Mouse (Mus musculus) frontal cortex, postnatal 14 days (tissue): Measurements from ENCODE around the gene Igfbp2.

ENCODE experiments used
- DNase-seq, 2 experiments: peaks; one replicate each; pipeline ENCODE4 v3.0.0; 2022; ENCODE audit warnings: low spot score in 2 of 2

Gene Igfbp2

GRCm38 (mm10) chr1:72854337-72855237, 30.3 kb downstream of the Igfbp2 start:
- peak in 1 of 2 experiments; percentile 47 for DNase-seq

GRCm38 (mm10) chr1:72855729-72856128, 31.4 kb downstream of the Igfbp2 start:
- no peak for DNase-seq

GRCm38 (mm10) chr1:72856209-72856909, 32.1 kb downstream of the Igfbp2 start:
- DNase-seq, result no peak

- DNase-seq, result no peak
These were observed 32.8 kb downstream of the Igfbp2 start for GRCm38 (mm10) chr1:72857142-72857541.

GRCm38 (mm10) chr1:72857631-72858030, 33.3 kb downstream of the Igfbp2 start:
- no peak for DNase-seq

GRCm38 (mm10) chr1:72858286-72858685, 34.0 kb downstream of the Igfbp2 start:
- no peak for DNase-seq

GRCm38 (mm10) chr1:72858874-72859273, 34.6 kb downstream of the Igfbp2 start:
- DNase-seq, result no peak

GRCm38 (mm10) chr1:72859963-72860362, 35.7 kb downstream of the Igfbp2 start:
- DNase-seq, result no peak

- no peak for DNase-seq
These were observed 36.2 kb downstream of the Igfbp2 start for GRCm38 (mm10) chr1:72860502-72860901.

GRCm38 (mm10) chr1:72861702-72862101, 37.4 kb downstream of the Igfbp2 start:
- no peak for DNase-seq

- no peak for DNase-seq
These were observed 37.9 kb downstream of the Igfbp2 start for GRCm38 (mm10) chr1:72862248-72862647.

GRCm38 (mm10) chr1:72863692-72864091, 39.4 kb downstream of the Igfbp2 start:
- DNase-seq, result no peak

- DNase-seq, result no peak
These were observed 40.0 kb downstream of the Igfbp2 start for GRCm38 (mm10) chr1:72864272-72864671.

GRCm38 (mm10) chr1:72865900-72866299, 41.6 kb downstream of the Igfbp2 start:
- peak; percentile 52 to 67 for DNase-seq

GRCm38 (mm10) chr1:72866417-72866816, 42.1 kb downstream of the Igfbp2 start:
- DNase-seq, result no peak

- no peak for DNase-seq
These were observed 43.0 kb downstream of the Igfbp2 start for GRCm38 (mm10) chr1:72867346-72867745.

- DNase-seq, result no peak
These were observed 44.3 kb downstream of the Igfbp2 start for GRCm38 (mm10) chr1:72868429-72869215.

GRCm38 (mm10) chr1:72869275-72869674, 45.0 kb downstream of the Igfbp2 start:
- DNase-seq, result no peak

- DNase-seq, result peak; percentile 43 to 49
These were observed 45.6 kb downstream of the Igfbp2 start for GRCm38 (mm10) chr1:72869681-72870614.

- DNase-seq, result peak; percentile 83 to 84
These were observed 46.5 kb downstream of the Igfbp2 start for GRCm38 (mm10) chr1:72870615-72871336.
